Mouse (Mus musculus) ovary, postnatal 36 days (tissue): Measurements from ENCODE around the gene Epb41l4b.

Experiments
- DNase-seq: peaks from one replicate; pipeline ENCODE4 v3.0.0; 2022; ENCODE audit warnings: low spot score, mixed read lengths

Epb41l4b gene

GRCm38 (mm10) chr4:57113472-57114216 is 29.6 kb downstream of the Epb41l4b start:
- no peak for DNase-seq

GRCm38 (mm10) chr4:57111992-57112540 is 31.2 kb downstream of the Epb41l4b start:
- DNase-seq, result no peak

GRCm38 (mm10) chr4:57111411-57111810 is 31.8 kb downstream of the Epb41l4b start:
- no peak for DNase-seq

GRCm38 (mm10) chr4:57109543-57109942 is 33.7 kb downstream of the Epb41l4b start:
- no peak for DNase-seq

GRCm38 (mm10) chr4:57105339-57105738 is 37.9 kb downstream of the Epb41l4b start:
- DNase-seq, result no peak

GRCm38 (mm10) chr4:57103830-57104229 is 39.4 kb downstream of the Epb41l4b start:
- DNase-seq, result no peak

GRCm38 (mm10) chr4:57101095-57101494 is 42.1 kb downstream of the Epb41l4b start:
- no peak for DNase-seq

GRCm38 (mm10) chr4:57097411-57097810 is 45.8 kb downstream of the Epb41l4b start:
- DNase-seq, result no peak

- DNase-seq, result no peak
Observed at GRCm38 (mm10) chr4:57095569-57095968, 47.7 kb downstream of the Epb41l4b start.

- no peak for DNase-seq
Observed at GRCm38 (mm10) chr4:57091363-57091762, 51.9 kb downstream of the Epb41l4b start.

GRCm38 (mm10) chr4:57088301-57088700 is 54.9 kb downstream of the Epb41l4b start:
- DNase-seq, result no peak

- DNase-seq, result no peak
Observed at GRCm38 (mm10) chr4:57085750-57086400, 57.4 kb downstream of the Epb41l4b start.

- no peak for DNase-seq
Observed at GRCm38 (mm10) chr4:57083653-57084052, 59.6 kb downstream of the Epb41l4b start.

- DNase-seq, result no peak
Observed at GRCm38 (mm10) chr4:57082775-57083428, 60.3 kb downstream of the Epb41l4b start.

- DNase-seq, result no peak
Observed at GRCm38 (mm10) chr4:57081463-57081862, 61.8 kb downstream of the Epb41l4b start.

- DNase-seq, result no peak
Observed at GRCm38 (mm10) chr4:57073843-57074242, 69.4 kb downstream of the Epb41l4b start.

GRCm38 (mm10) chr4:57073174-57073573 is 70.1 kb downstream of the Epb41l4b start:
- DNase-seq, result no peak

- no peak for DNase-seq
Observed at GRCm38 (mm10) chr4:57070640-57071039, 72.6 kb downstream of the Epb41l4b start.

- no peak for DNase-seq
Observed at GRCm38 (mm10) chr4:57068397-57068796, 74.8 kb downstream of the Epb41l4b start.

- no peak for DNase-seq
Observed at GRCm38 (mm10) chr4:57067801-57068200, 75.4 kb downstream of the Epb41l4b start.

GRCm38 (mm10) chr4:57066936-57067335 is 76.3 kb downstream of the Epb41l4b start:
- no peak for DNase-seq

GRCm38 (mm10) chr4:57065273-57065672 is 78.0 kb downstream of the Epb41l4b start:
- DNase-seq, result peak; percentile 73

GRCm38 (mm10) chr4:57064830-57065229 is 78.4 kb downstream of the Epb41l4b start:
- no peak for DNase-seq
